Mouse (Mus musculus): ENCODE measurements around the gene Tmem45a. TPM values are rescaled to one million over a fixed set of nuclear protein-coding genes. Genes with fewer than 3 reads are reported as not detected.

Tmem45a gene
- polyA plus RNA-seq, 1 experiment from 2014 or later: 36.2 TPM

DNA sequence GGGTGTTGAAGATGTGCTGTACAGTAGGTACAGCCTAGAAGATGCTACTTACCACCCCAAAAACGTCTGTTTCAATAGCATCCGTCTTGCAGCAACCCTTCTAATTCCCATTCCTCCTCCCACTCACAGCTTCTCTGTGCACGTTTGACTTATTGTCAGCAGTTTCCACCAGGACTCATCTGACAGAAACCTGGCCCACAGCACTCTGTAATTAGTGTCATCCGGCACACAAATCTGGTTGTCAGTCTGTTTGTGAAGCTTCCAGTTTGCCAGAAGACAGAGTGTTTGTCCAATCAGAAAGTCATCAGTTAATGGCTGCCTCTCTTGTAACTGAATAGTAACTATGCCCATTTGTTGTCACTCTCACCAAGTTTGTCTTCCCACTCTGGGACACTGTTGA, 18.4 kb downstream of the Tmem45a start:
- no peak for ATAC-seq (ENCODE audit: insufficient read depth, low FRiP score, low read depth)
- H3K4me2 ChIP-seq: no peak overlapping the region
- 65% methylated on average over 4 of the region's 4 CpGs for WGBS

DNA sequence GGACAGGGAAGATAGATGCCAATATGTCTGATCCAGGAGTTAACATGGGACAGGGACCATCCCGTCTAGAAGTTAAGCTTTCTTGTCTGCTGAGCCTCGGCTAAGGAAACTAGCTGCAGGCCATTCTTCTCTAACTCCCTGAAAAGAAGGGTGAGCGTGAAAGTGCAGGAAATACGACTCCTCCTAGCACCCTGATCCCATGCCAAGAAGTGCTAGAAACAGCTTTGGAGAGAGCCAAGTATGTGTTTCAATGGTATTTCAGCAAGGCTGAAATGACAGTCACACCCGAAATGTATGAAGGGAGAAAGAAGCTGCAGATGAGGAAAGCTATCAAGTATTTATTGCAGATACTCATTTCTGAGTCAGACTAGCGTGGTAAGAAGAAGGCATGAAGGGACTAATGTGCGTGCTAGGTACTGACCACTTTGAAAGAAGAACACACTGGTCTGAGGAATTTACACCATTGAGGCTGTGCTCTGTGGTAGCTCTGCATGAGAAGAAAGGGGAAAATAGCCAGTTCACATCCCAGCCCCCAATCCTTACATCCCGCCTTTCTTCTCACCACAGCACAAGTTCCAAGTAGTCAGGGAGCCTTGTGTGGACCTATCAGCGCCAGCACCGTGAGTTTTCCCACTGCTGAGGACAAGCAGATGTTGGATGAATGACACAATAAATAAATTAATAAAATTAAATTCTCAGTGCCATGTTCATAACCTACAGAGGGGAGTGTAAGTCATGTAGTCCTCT, 33.0 kb downstream of the Tmem45a start:
- H3K36me3 ChIP-seq: no peaks in the 10 kb centered on the region
- H3K4me1 ChIP-seq: no peaks in the 10 kb centered on the region
- WGBS: 45% methylated on average over 10 of the region's 10 CpGs
- H3K9ac ChIP-seq: no peak overlapping the region
- no peaks in the 10 kb centered on the region for H3K27me3 ChIP-seq (replicated peaks)
- H3K4me2 ChIP-seq: no peak overlapping the region
- H3K9me3 ChIP-seq: no peaks in the 10 kb centered on the region
- H3K27ac ChIP-seq: peak overlapping the region; percentile 50; the same call in 1 of the 2 replicates
- no peak for ATAC-seq (ENCODE audit: insufficient read depth, low FRiP score, low read depth)
- H3K4me3 ChIP-seq (replicated peaks): no peak overlapping the region

More for the DNA sequence above, 18.4 kb downstream of the Tmem45a start:
- no peak overlapping the region for H3K4me3 ChIP-seq (replicated peaks)
- H3K27me3 ChIP-seq (replicated peaks): no peaks in the 10 kb centered on the region
- H3K9ac ChIP-seq: no peak overlapping the region
- no peaks in the 10 kb centered on the region for H3K9me3 ChIP-seq
- no peak overlapping the region for H3K27ac ChIP-seq
- no peaks in the 10 kb centered on the region for H3K36me3 ChIP-seq
- no peaks in the 10 kb centered on the region for H3K4me1 ChIP-seq

GRCm38 (mm10) chr16:56842988-56843387, 43.0 kb downstream of the Tmem45a start:
- H3K36me3 ChIP-seq: no peaks in the 10 kb centered on the region
- H3K4me1 ChIP-seq: no peaks in the 10 kb centered on the region
- H3K27me3 ChIP-seq (replicated peaks): no peaks in the 10 kb centered on the region
- WGBS: 77% methylated on average over 5 of the region's 5 CpGs
- no peak overlapping the region for H3K27ac ChIP-seq
- no peak overlapping the region for H3K9ac ChIP-seq
- no peaks in the 10 kb centered on the region for H3K9me3 ChIP-seq
- H3K4me2 ChIP-seq: no peak overlapping the region
- no peak for ATAC-seq (ENCODE audit: insufficient read depth, low FRiP score, low read depth)
- H3K4me3 ChIP-seq (replicated peaks): no peak overlapping the region

DNA sequence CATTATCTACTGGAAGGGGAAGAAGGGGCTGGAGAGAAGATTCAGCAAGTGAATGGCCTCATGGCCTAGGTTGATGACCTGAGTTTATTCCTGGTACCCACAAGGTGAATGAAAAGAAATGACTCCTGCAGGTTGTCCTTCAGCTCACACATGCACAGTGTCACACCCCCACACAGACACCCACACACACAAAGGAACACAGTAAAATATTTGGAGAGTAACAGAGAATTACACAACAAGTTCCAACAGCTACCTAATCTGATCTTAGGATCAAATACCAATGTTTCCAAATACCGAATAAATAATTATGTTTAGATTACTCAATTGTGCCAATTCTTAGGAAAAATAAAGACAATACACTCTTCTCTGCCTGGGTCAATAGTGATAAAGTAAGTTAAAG, 52.7 kb downstream of the Tmem45a start:
- Histone ChIP-seq H3K4me3 (replicated peaks) (no peak overlapping the region), H3K4me2 (no peak overlapping the region), H3K27me3 (replicated peaks) (no peaks in the 10 kb centered on the region), H3K27ac (no peak overlapping the region), H3K36me3 (no peaks in the 10 kb centered on the region), H3K9me3 (no peaks in the 10 kb centered on the region), H3K9ac (no peak overlapping the region), H3K4me1 (no peaks in the 10 kb centered on the region)
- WGBS: 95% methylated on average over 1 of the region's 1 CpGs
- ATAC-seq (ENCODE audit: insufficient read depth, low FRiP score, low read depth): no peak

GRCm38 (mm10) chr16:56831986-56832385, 54.0 kb downstream of the Tmem45a start:
- H3K4me1 ChIP-seq: no peaks in the 10 kb centered on the region
- WGBS: 87% methylated on average over 2 of the region's 2 CpGs

DNA sequence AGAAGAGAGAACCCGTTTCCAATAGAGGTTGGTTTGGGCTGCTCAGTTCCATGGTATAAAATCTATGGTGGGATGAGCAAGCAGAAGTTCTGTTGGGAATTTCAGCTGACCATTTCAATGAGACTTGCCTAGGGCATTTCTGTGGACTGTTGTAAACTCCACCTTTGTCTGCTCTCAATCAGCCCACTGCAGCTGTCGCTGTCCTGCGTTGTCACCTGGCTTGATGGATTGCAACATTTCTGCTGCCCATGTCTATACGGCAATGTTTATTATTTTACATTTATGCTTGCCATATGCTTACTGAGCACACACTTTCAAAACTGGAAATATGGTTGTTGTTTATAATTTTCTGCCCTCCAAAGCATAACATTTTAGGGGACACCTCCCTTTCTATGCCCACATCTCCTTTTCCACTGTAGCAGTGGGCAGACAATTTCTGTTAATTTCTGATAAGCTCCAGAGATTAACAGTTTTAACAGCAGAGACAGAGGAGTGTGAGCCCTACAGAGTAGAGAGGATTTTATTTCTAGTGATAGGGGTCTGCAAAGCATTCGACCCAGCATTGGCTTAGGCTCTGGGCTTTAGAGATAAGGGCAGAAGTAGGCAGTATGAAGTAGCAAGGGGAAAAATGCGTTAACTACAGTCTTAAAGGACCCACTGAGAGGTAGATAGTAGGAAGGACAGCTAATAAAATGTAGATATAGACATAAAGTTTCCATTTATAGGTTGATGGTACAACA, 84.4 kb downstream of the Tmem45a start:
- ATAC-seq (ENCODE audit: insufficient read depth, low FRiP score, low read depth): peak; percentile 70
- no peaks in the 10 kb centered on the region for H3K27me3 ChIP-seq (replicated peaks)
- no peak overlapping the region for H3K4me2 ChIP-seq
- H3K9me3 ChIP-seq: no peaks in the 10 kb centered on the region
- no peaks in the 10 kb centered on the region for H3K36me3 ChIP-seq
- no peak overlapping the region for H3K4me3 ChIP-seq (replicated peaks)
- H3K9ac ChIP-seq: no peak overlapping the region
- no peaks in the 10 kb centered on the region for H3K4me1 ChIP-seq
- 49% methylated on average over 6 of the region's 6 CpGs for WGBS
- H3K27ac ChIP-seq: no peak overlapping the region

More at GRCm38 (mm10) chr16:56831986-56832385, 54.0 kb downstream of the Tmem45a start:
- Histone ChIP-seq H3K9me3 (no peaks in the 10 kb centered on the region), H3K27me3 (replicated peaks) (no peaks in the 10 kb centered on the region), H3K4me2 (no peak overlapping the region), H3K36me3 (no peaks in the 10 kb centered on the region), H3K4me3 (replicated peaks) (no peak overlapping the region), H3K27ac (no peak overlapping the region), H3K9ac (no peak overlapping the region)
- no peak for ATAC-seq (ENCODE audit: insufficient read depth, low FRiP score, low read depth)

DNA sequence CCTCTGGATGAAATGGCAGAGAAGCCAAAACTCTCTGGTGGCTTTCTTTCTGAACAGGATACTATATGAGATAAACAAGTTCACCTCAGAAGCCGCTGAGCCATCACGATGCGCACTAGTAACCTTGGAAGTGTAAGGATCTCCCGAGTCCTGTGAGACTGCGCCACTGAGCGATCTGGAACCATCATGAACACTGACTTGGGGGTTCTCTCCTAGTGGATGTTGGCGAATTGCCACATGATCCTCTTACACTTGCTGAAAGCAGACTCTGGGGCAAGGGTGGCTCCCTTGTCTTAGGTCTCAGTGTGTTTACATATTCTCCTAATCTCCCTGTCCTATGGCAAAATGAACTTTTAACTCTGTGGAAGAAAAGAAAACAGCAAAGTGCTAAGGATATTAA, 85.0 kb downstream of the Tmem45a start:
- no peak for ATAC-seq (ENCODE audit: insufficient read depth, low FRiP score, low read depth)
- 82% methylated on average over 7 of the region's 7 CpGs for WGBS

GRCm38 (mm10) chr16:56800469-56800868, 85.5 kb downstream of the Tmem45a start:
- Histone ChIP-seq H3K4me2 (no peak overlapping the region), H3K27ac (no peak overlapping the region), H3K9me3 (no peaks in the 10 kb centered on the region), H3K4me3 (replicated peaks) (no peak overlapping the region), H3K9ac (no peak overlapping the region), H3K27me3 (replicated peaks) (no peaks in the 10 kb centered on the region), H3K4me1 (no peaks in the 10 kb centered on the region), H3K36me3 (no peaks in the 10 kb centered on the region)
- 33% methylated on average over 2 of the region's 2 CpGs for WGBS
- ATAC-seq (ENCODE audit: insufficient read depth, low FRiP score, low read depth): no peak

More for the DNA sequence above, 85.0 kb downstream of the Tmem45a start:
- H3K9me3 ChIP-seq: no peaks in the 10 kb centered on the region
- no peak overlapping the region for H3K4me3 ChIP-seq (replicated peaks)
- no peaks in the 10 kb centered on the region for H3K4me1 ChIP-seq
- no peak overlapping the region for H3K27ac ChIP-seq
- no peaks in the 10 kb centered on the region for H3K27me3 ChIP-seq (replicated peaks)
- no peak overlapping the region for H3K9ac ChIP-seq
- no peak overlapping the region for H3K4me2 ChIP-seq
- no peaks in the 10 kb centered on the region for H3K36me3 ChIP-seq

DNA sequence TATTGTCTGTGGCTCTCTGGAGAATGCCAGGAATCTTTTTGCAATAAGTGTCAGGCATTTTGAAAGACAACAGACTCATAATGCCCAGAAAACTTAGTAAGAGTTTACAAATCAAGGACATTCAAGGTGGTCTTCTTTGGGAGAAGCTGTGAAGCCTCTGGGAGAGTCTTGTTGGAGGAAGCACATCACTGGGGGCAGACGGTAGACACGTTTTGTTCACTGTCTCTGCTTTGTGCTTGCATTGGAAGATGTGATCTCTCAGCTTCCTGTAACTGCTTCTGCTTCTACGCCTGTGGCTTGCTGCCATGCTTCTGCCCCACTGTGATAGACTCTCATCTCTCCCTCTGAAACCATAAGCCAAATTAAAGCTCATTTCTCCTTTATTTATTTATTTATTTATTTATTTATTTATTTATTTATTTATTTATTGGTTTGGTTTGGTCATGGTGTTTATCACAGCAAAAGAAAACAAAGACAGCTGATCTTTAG, 86.4 kb downstream of the Tmem45a start:
- H3K4me3 ChIP-seq (replicated peaks): no peak overlapping the region
- no peak overlapping the region for H3K27ac ChIP-seq
- no peaks in the 10 kb centered on the region for H3K27me3 ChIP-seq (replicated peaks)
- H3K4me2 ChIP-seq: no peak overlapping the region
- ATAC-seq (ENCODE audit: insufficient read depth, low FRiP score, low read depth): no peak
- no peaks in the 10 kb centered on the region for H3K4me1 ChIP-seq
- H3K9me3 ChIP-seq: no peaks in the 10 kb centered on the region
- no peak overlapping the region for H3K9ac ChIP-seq
- no peaks in the 10 kb centered on the region for H3K36me3 ChIP-seq
- WGBS: 84% methylated on average over 3 of the region's 3 CpGs

DNA sequence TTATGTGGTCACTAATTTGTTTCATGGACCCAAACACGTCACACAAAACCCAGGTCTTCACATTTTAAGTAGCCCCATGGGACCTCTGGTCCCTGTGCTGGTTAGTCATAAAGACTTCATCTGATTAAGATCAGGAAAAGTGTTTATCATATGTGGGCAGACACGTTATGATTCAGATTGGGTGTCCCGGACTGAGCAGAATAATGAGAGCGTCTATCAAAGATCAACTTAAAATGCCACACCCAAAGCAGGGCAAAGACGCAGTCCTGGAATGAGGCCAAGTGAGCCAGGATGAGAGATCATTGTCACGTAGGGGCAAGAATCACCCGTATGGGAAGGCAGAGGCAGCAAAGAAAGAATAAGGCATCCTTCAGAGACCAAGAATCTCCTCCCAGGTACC, 87.1 kb downstream of the Tmem45a start:
- Histone ChIP-seq H3K9me3 (no peaks in the 10 kb centered on the region), H3K36me3 (no peaks in the 10 kb centered on the region), H3K9ac (no peak overlapping the region), H3K27me3 (replicated peaks) (no peaks in the 10 kb centered on the region), H3K4me3 (replicated peaks) (no peak overlapping the region), H3K4me1 (no peaks in the 10 kb centered on the region), H3K4me2 (no peak overlapping the region), H3K27ac (no peak overlapping the region)
- 57% methylated on average over 7 of the region's 7 CpGs for WGBS
- ATAC-seq (ENCODE audit: insufficient read depth, low FRiP score, low read depth): no peak

- Histone ChIP-seq H3K4me3 (replicated peaks) (no peak within 1 kb of the TSS), H3K27me3 (replicated peaks) (no peaks in the 10 kb centered on the region), H3K9ac (no peak within 1 kb of the TSS), H3K27ac (no peak within 1 kb of the TSS), H3K36me3 (no peaks in the 10 kb centered on the region), H3K9me3 (no peaks in the 10 kb centered on the region), H3K4me2 (no peak within 1 kb of the TSS), H3K4me1 (no peaks in the 10 kb centered on the region)
- 67% methylated on average over 8 of the region's 8 CpGs for WGBS
- no peak for ATAC-seq (ENCODE audit: insufficient read depth, low FRiP score, low read depth)
These were observed 90.4 kb downstream of the Tmem45a start, which contains the start of gene Adgrg7 for GRCm38 (mm10) chr16:56795481-56796139. Gene Adgrg7, minus strand, starts transcription at chr16:56795855.
